ENCODE assay signal across 8 mouse cellular contexts in genomic region chr3:121914459-121915185, GRCm38 (mm10). TPM values are rescaled to one million over a fixed set of nuclear protein-coding genes. Genes with fewer than 3 reads are reported as not detected.
DNase-seq lines count a peak whose midpoint lies in the region; ATAC-seq and TF ChIP-seq lines count a peak whose summit lies in the region.

No protein-coding gene starts in this region.

- ATAC-seq in liver, embryonic 11.5 days (replicated peaks; ENCODE audit: low FRiP score) = no peak

- no peak for TF ChIP-seq CTCF in heart, adult 2 months (IDR thresholded peaks at IDR 0.05)

- no peaks in the 10 kb centered on the region for H3K27me3 ChIP-seq in liver, embryonic 11.5 days (replicated peaks; ENCODE audit: control insufficient read depth, insufficient read depth, low read length)
- H3K27me3 ChIP-seq in heart, adult 2 months (ENCODE audit: control insufficient read depth, insufficient read depth, low read length) = no peaks in the 10 kb centered on the region

- no peaks in the 10 kb centered on the region for H3K9me3 ChIP-seq in liver, embryonic 11.5 days (ENCODE audit: control insufficient read depth, low read length)

- 68% methylated on average over 13 of the region's 13 CpGs for WGBS in liver, embryonic 11.5 days
- WGBS in heart, adult 2 months = 32% methylated on average over 13 of the region's 13 CpGs

- no peak overlapping the region for H3K4me2 ChIP-seq in liver, embryonic 11.5 days

- TF ChIP-seq EP300 in heart, adult 2 months (IDR thresholded peaks at IDR 0.05; ENCODE audit: insufficient read depth, low read depth, low read length) = peak; percentile 72

- no peaks in the 10 kb centered on the region for H3K79me2 ChIP-seq in heart, adult 2 months (replicated peaks; ENCODE audit: control insufficient read depth, insufficient read depth, low read length)

- no peak overlapping the region for H3K9ac ChIP-seq in liver, embryonic 11.5 days (ENCODE audit: low read depth, low read length)
- H3K9ac ChIP-seq in heart, adult 2 months (ENCODE audit: low read depth, low read length) = peak overlapping the region; percentile 50; the same call in 1 of the 2 replicates

- TF ChIP-seq POLR2A in heart, adult 2 months (IDR thresholded peaks at IDR 0.05; ENCODE audit: insufficient read depth, low read depth, low read length) = peak; percentile 63

- no peak for DNase-seq in liver, embryonic 11.5 days (ENCODE audit: low spot score)
- DNase-seq in liver = no peak
- peak; percentile 67 to 81 for DNase-seq in heart, adult 2 months
- peak; percentile 55 for DNase-seq in kidney, adult 9 months
- peak; percentile 77 to 86 for DNase-seq in lung, postnatal 4 days
- no peak for DNase-seq in layer of hippocampus, postnatal 10 days (ENCODE audit: low spot score in 2 of 2)
- DNase-seq in cerebellum, adult 9-11 months = no peak
- no peak for DNase-seq in cerebellum, adult 11-12 months

- peaks cover 7% of the 10 kb centered on the region; the same call in 1 of the 2 replicates for H3K4me1 ChIP-seq in liver, embryonic 11.5 days (replicated peaks; ENCODE audit: control insufficient read depth, insufficient read depth, low read length)
- H3K4me1 ChIP-seq in heart, adult 2 months (ENCODE audit: control insufficient read depth, insufficient read depth, low read length) = peaks cover 12% of the 10 kb centered on the region

- 0 out of 2 replicates have a peak overlapping the region, but pooled peaks have one; percentile 17 for H3K27ac ChIP-seq in liver, embryonic 11.5 days (ENCODE audit: low read depth, low read length)
- peak overlapping the region; percentile 94 for H3K27ac ChIP-seq in heart, adult 2 months

- intact Hi-C loops in heart, adult 2 months (cut with DNase I) = loop anchor here (1.0 to 2.0 kb wide), 4 partner anchors 14 to 208 kb away; no protein-coding TSS in a partner anchor

- H3K36me3 ChIP-seq in liver, embryonic 11.5 days (ENCODE audit: control insufficient read depth, insufficient read depth, low read length) = no peaks in the 10 kb centered on the region
- peaks cover 12% of the 10 kb centered on the region for H3K36me3 ChIP-seq in heart, adult 2 months (ENCODE audit: control insufficient read depth, insufficient read depth, low read length)

- no peak overlapping the region for H3K4me3 ChIP-seq in liver, embryonic 11.5 days (ENCODE audit: low read depth, low read length)
- no peak overlapping the region; the same call in 1 of the 2 replicates for H3K4me3 ChIP-seq in heart, adult 2 months

RNA-seq across cellular contexts. Expression of gene Arhgap29, which starts 37.7 kb away (rescaled TPM):
- 24.1 and 25.5 TPM in 2 replicates for polyA plus RNA-seq in liver, embryonic 11.5 days (2014; fragmentation: Nextera tagmentation; extraction: Ambion mirVana)
- total RNA-seq in heart, adult 2 months (2021) = 10 to 100 TPM; 38.6 to 41.2 TPM
- polyA plus RNA-seq in heart, adult 2 months (2012; rRNA removed) = 30.7 and 57.0 TPM in 2 replicates
- 10 to 100 TPM; 19.2 to 21.1 TPM for total RNA-seq in layer of hippocampus, postnatal 10 days (2021)

Comparison
In these comparisons a context has a peak if more than half of its experiments do, and no peak if none do; other contexts are left out.
1. DNase-seq: peak in heart, adult 2 months (2 of 2), kidney, adult 9 months (single experiment) and lung, postnatal 4 days (2 of 2); none in liver, embryonic 11.5 days (single experiment), liver (single experiment), layer of hippocampus, postnatal 10 days (0 of 2), cerebellum, adult 9-11 months (single experiment) and cerebellum, adult 11-12 months (single experiment).